ENCODE assay signal across 8 mouse cellular contexts in the genomic region with DNA sequence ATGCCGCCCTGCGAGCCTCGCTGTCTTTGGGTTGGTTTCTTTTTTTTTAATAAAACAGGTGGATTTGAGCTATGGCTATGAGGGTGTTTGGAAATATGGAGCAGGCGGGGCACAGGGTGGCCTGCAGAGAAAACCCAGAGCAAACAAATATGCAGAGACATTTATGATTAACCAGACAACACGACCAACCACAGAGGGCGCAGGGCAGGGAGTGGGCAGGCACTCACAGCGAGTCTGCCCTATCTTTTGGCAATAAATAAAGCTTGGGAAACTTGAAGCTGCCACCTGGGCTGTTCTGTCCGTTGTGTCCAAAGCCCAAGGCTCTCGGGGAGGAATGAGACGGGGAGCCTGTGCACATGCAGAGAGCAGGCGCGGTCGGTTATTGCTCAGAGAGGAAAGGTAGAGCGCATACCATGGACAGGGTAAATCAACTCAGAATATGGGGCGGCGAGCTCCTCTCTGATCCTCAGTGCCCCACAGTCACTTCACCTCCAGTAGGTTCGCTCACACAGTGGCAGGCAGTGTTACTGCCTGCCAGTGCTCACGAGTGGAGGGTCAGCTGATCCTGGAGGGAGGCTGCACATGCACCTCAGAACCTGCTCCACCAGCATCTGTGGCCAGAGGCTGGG. TPM values are rescaled to one million over a fixed set of nuclear protein-coding genes. Genes with fewer than 3 reads are reported as not detected.
DNase-seq lines count a peak whose midpoint lies in the region; ATAC-seq lines count a peak whose summit lies in the region.

No protein-coding gene starts in this region.

- no peak overlapping the region for H3K4me3 ChIP-seq in neural tube, embryonic 13.5 days

- peaks cover 100% of the 10 kb centered on the region for H3K36me3 ChIP-seq in neural tube, embryonic 13.5 days

- ATAC-seq in neural tube, embryonic 13.5 days (ENCODE audit: low read depth), result no peak

- H3K4me1 ChIP-seq in neural tube, embryonic 13.5 days (replicated peaks), result peaks cover 17% of the 10 kb centered on the region

- no peak overlapping the region for H3K4me2 ChIP-seq in neural tube, embryonic 13.5 days

- 0 out of 2 replicates have a peak overlapping the region, but pooled peaks have one; percentile 26 for H3K9ac ChIP-seq in neural tube, embryonic 13.5 days

- H3K27ac ChIP-seq in neural tube, embryonic 13.5 days (replicated peaks), result no peak overlapping the region

- no peaks in the 10 kb centered on the region for H3K9me3 ChIP-seq in neural tube, embryonic 13.5 days

- H3K27me3 ChIP-seq in neural tube, embryonic 13.5 days, result peaks cover 1% of the 10 kb centered on the region

- peak; percentile 5 to 19 for DNase-seq in cerebellum, postnatal 10 days
- DNase-seq in cerebellum, postnatal 36 days, result no peak
- peak; percentile 44 for DNase-seq in lung, postnatal 10 days
- DNase-seq in lung, postnatal 25 days (ENCODE audit: low spot score), result no peak
- DNase-seq in kidney, adult 9 months, result peak; percentile 86
- no peak for DNase-seq in testis, postnatal 14 days (ENCODE audit: low spot score)
- DNase-seq in c-Kit-positive CD71-positive TER-119-positive erythroid progenitor cells, embryonic 14.5 days (ENCODE audit: low spot score), result no peak

- WGBS in neural tube, embryonic 13.5 days, result 81% methylated on average over 18 of the region's 18 CpGs

RNA-seq across cellular contexts. Expression of a gene that starts 7.9 kb away (rescaled TPM):
- 467 and 481 TPM in 2 replicates for polyA plus RNA-seq in neural tube, embryonic 13.5 days (2015; fragmentation: Nextera tagmentation; extraction: Ambion mirVana)

RNA-seq across cellular contexts. Expression of a gene that starts 10.1 kb away (rescaled TPM):
- polyA plus RNA-seq in neural tube, embryonic 13.5 days (2015; fragmentation: Nextera tagmentation; extraction: Ambion mirVana), result 53.9 and 55.1 TPM in 2 replicates

RNA-seq across cellular contexts. Expression of a gene that starts 14.9 kb away (rescaled TPM):
- polyA plus RNA-seq in neural tube, embryonic 13.5 days (2015; fragmentation: Nextera tagmentation; extraction: Ambion mirVana), result 13.3 and 16.8 TPM in 2 replicates

RNA-seq across cellular contexts. Expression of a gene that starts 17.6 kb away (rescaled TPM):
- polyA plus RNA-seq in neural tube, embryonic 13.5 days (2015; fragmentation: Nextera tagmentation; extraction: Ambion mirVana), result 31.0 and 35.8 TPM in 2 replicates

RNA-seq across cellular contexts. Expression of a gene that starts 25.1 kb away (rescaled TPM):
- polyA plus RNA-seq in neural tube, embryonic 13.5 days (2015; fragmentation: Nextera tagmentation; extraction: Ambion mirVana), result 12.9 and 13.0 TPM in 2 replicates

Comparison
In these comparisons a context has a peak if more than half of its experiments do, and no peak if none do; other contexts are left out.
1. DNase-seq: peak in cerebellum, postnatal 10 days (2 of 2), lung, postnatal 10 days (single experiment) and kidney, adult 9 months (single experiment); none in cerebellum, postnatal 36 days (0 of 2), lung, postnatal 25 days (single experiment), testis, postnatal 14 days (single experiment) and c-Kit-positive CD71-positive TER-119-positive erythroid progenitor cells, embryonic 14.5 days (single experiment).